Mouse (Mus musculus): ENCODE results near the gene Tex2. TPM values are rescaled to one million over a fixed set of nuclear protein-coding genes. Genes with fewer than 3 reads are reported as not detected.
A peak's percentile ranks its signal among the peaks of the same experiment; 100 is the strongest.
"Not testable (repeated sequence)": the region's sequence is repeated elsewhere in the genome, so short reads cannot be mapped to it uniquely, and the experiment has no call there.

Gene Tex2
- polyA plus RNA-seq, 1 experiment = 13.3 TPM

DNA sequence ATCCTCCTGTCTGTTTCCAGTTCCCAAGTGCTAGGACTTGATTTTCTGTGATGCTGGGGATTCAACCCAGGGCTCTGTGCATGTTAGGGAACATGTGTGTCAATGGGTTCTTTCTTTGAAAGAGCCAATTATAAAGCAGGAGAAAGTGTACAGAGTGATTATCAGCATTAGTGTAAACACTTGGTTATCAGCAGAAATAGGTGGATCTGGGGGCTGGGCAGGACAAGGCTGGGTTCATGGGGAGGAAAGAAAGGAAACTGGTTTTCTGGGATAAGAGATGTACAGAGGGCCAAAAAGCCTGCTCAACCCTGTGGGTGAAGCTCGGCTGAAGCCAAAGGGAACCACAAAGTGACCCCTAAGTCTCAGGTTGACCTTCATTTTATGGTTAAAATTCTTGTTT is 28.4 kb upstream of the Tex2 start:
- H3K27ac ChIP-seq (ENCODE audit: insufficient read depth, low read length) = no peak overlapping the region
- H3K4me1 ChIP-seq (ENCODE audit: control insufficient read depth, insufficient read depth, low read length) = no peaks in the 10 kb centered on the region

GRCm38 (mm10) chr11:106640059-106640458 is 26.8 kb upstream of the Tex2 start:
- no peaks in the 10 kb centered on the region for H3K4me1 ChIP-seq (ENCODE audit: control insufficient read depth, insufficient read depth, low read length)
- no peak overlapping the region for H3K4me3 ChIP-seq (ENCODE audit: insufficient read depth, low read length)
- H3K27ac ChIP-seq (ENCODE audit: insufficient read depth, low read length) = no peak overlapping the region
- TF ChIP-seq CTCF (IDR thresholded peaks at IDR 0.05; ENCODE audit: borderline replicate concordance, insufficient read depth, low read length) (no peak), POLR2A (IDR thresholded peaks at IDR 0.05; ENCODE audit: low read depth, low read length) (no peak)

More for the DNA sequence above, 28.4 kb upstream of the Tex2 start:
- TF ChIP-seq CTCF (IDR thresholded peaks at IDR 0.05; ENCODE audit: borderline replicate concordance, insufficient read depth, low read length) (no peak), POLR2A (IDR thresholded peaks at IDR 0.05; ENCODE audit: low read depth, low read length) (no peak)
- no peak overlapping the region for H3K4me3 ChIP-seq (ENCODE audit: insufficient read depth, low read length)

- no peak for TF ChIP-seq POLR2A (IDR thresholded peaks at IDR 0.05; ENCODE audit: low read depth, low read length)
- TF ChIP-seq CTCF (IDR thresholded peaks at IDR 0.05; ENCODE audit: borderline replicate concordance, insufficient read depth, low read length) = no peak
- no peak overlapping the region for H3K27ac ChIP-seq (ENCODE audit: insufficient read depth, low read length)
- no peak overlapping the region for H3K4me3 ChIP-seq (ENCODE audit: insufficient read depth, low read length)
- no peaks in the 10 kb centered on the region for H3K4me1 ChIP-seq (ENCODE audit: control insufficient read depth, insufficient read depth, low read length)
Observed at GRCm38 (mm10) chr11:106639356-106639692, 26.1 kb upstream of the Tex2 start.

- TF ChIP-seq POLR2A (IDR thresholded peaks at IDR 0.05; ENCODE audit: low read depth, low read length) (no peak), CTCF (IDR thresholded peaks at IDR 0.05; ENCODE audit: borderline replicate concordance, insufficient read depth, low read length) (no peak)
- no peak overlapping the region for H3K27ac ChIP-seq (ENCODE audit: insufficient read depth, low read length)
- H3K4me1 ChIP-seq (ENCODE audit: control insufficient read depth, insufficient read depth, low read length) = no peaks in the 10 kb centered on the region
- H3K4me3 ChIP-seq (ENCODE audit: insufficient read depth, low read length) = no peak overlapping the region
Observed at GRCm38 (mm10) chr11:106638551-106639355, 25.5 kb upstream of the Tex2 start.

GRCm38 (mm10) chr11:106637754-106638153 is 24.5 kb upstream of the Tex2 start:
- H3K4me1 ChIP-seq (ENCODE audit: control insufficient read depth, insufficient read depth, low read length) = no peaks in the 10 kb centered on the region
- no peak overlapping the region for H3K4me3 ChIP-seq (ENCODE audit: insufficient read depth, low read length)
- no peak overlapping the region for H3K27ac ChIP-seq (ENCODE audit: insufficient read depth, low read length)
- TF ChIP-seq CTCF (IDR thresholded peaks at IDR 0.05; ENCODE audit: borderline replicate concordance, insufficient read depth, low read length) = no peak
- no peak for TF ChIP-seq POLR2A (IDR thresholded peaks at IDR 0.05; ENCODE audit: low read depth, low read length)

GRCm38 (mm10) chr11:106635946-106636345 is 22.7 kb upstream of the Tex2 start:
- H3K4me3 ChIP-seq (ENCODE audit: insufficient read depth, low read length) = no peak overlapping the region
- no peaks in the 10 kb centered on the region for H3K4me1 ChIP-seq (ENCODE audit: control insufficient read depth, insufficient read depth, low read length)
- no peak overlapping the region for H3K27ac ChIP-seq (ENCODE audit: insufficient read depth, low read length)
- TF ChIP-seq CTCF (IDR thresholded peaks at IDR 0.05; ENCODE audit: borderline replicate concordance, insufficient read depth, low read length) = no peak
- no peak for TF ChIP-seq POLR2A (IDR thresholded peaks at IDR 0.05; ENCODE audit: low read depth, low read length)

GRCm38 (mm10) chr11:106634175-106634574 is 21.0 kb upstream of the Tex2 start:
- H3K4me1 ChIP-seq (ENCODE audit: control insufficient read depth, insufficient read depth, low read length) = not testable (repeated sequence)

GRCm38 (mm10) chr11:106633456-106633855 is 20.2 kb upstream of the Tex2 start:
- Histone ChIP-seq H3K27ac (ENCODE audit: insufficient read depth, low read length) (no peak overlapping the region), H3K4me1 (ENCODE audit: control insufficient read depth, insufficient read depth, low read length) (no peaks in the 10 kb centered on the region), H3K4me3 (ENCODE audit: insufficient read depth, low read length) (no peak overlapping the region)
- TF ChIP-seq CTCF (IDR thresholded peaks at IDR 0.05; ENCODE audit: borderline replicate concordance, insufficient read depth, low read length) = no peak
- TF ChIP-seq POLR2A (IDR thresholded peaks at IDR 0.05; ENCODE audit: low read depth, low read length) = no peak

More at GRCm38 (mm10) chr11:106634175-106634574, 21.0 kb upstream of the Tex2 start:
- not testable (repeated sequence) for H3K4me3 ChIP-seq (ENCODE audit: insufficient read depth, low read length); H3K27ac ChIP-seq (ENCODE audit: insufficient read depth, low read length)

GRCm38 (mm10) chr11:106627692-106628091 is 14.5 kb upstream of the Tex2 start:
- Histone ChIP-seq H3K4me3 (ENCODE audit: insufficient read depth, low read length) (no peak overlapping the region), H3K27ac (ENCODE audit: insufficient read depth, low read length) (no peak overlapping the region), H3K4me1 (ENCODE audit: control insufficient read depth, insufficient read depth, low read length) (no peaks in the 10 kb centered on the region)
- TF ChIP-seq POLR2A (IDR thresholded peaks at IDR 0.05; ENCODE audit: low read depth, low read length) = no peak
- TF ChIP-seq CTCF (IDR thresholded peaks at IDR 0.05; ENCODE audit: borderline replicate concordance, insufficient read depth, low read length) = peak; percentile 55; the same call in 1 of the 2 replicates

GRCm38 (mm10) chr11:106625577-106625976 is 12.4 kb upstream of the Tex2 start:
- H3K27ac ChIP-seq (ENCODE audit: insufficient read depth, low read length) = no peak overlapping the region
- no peak for TF ChIP-seq POLR2A (IDR thresholded peaks at IDR 0.05; ENCODE audit: low read depth, low read length)
- TF ChIP-seq CTCF (IDR thresholded peaks at IDR 0.05; ENCODE audit: borderline replicate concordance, insufficient read depth, low read length) = no peak
- no peak overlapping the region for H3K4me3 ChIP-seq (ENCODE audit: insufficient read depth, low read length)
- H3K4me1 ChIP-seq (ENCODE audit: control insufficient read depth, insufficient read depth, low read length) = no peaks in the 10 kb centered on the region

All from embryonic fibroblast, embryonic 13.5 days (primary cell).